ENCODE assay signal across 22 mouse cellular contexts in the genomic region with DNA sequence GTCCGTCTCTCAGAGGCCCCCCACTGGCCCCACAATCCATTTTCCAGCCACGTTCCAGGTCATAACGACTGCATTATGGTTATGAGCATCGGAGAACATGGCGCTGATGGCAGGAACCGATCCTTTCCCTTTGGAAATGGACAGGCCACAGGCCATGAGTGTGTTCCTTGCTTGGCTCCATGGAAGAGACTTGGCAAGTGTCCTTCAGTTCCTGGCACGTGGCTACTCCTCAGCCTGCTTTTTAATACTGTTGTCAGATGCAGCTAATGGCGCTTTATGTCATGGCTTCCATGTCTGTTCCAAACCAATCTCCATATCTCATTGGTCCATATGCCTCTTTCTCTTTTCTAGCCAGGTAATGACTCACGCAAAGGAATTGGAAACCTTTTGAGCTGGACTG. TPM values are rescaled to one million over a fixed set of nuclear protein-coding genes. Genes with fewer than 3 reads are reported as not detected.
"Had no signal": no experiment of that assay in that cellular context is flagged by ENCODE, and none has a peak within 500 bp of the region (broad histone marks: within the 10 kb centered on the region; RNA-seq: fewer than 3 reads in every experiment).

No protein-coding gene starts in this region.

- H3K27ac ChIP-seq: gastrocnemius, adult 2 months; heart, adult 2 months; hindbrain, embryonic 10.5 days; hindbrain, embryonic 12.5 days; hindbrain, embryonic 14.5 days; intestine, embryonic 15.5 days; limb, embryonic 13.5 days; limb, embryonic 15.5 days; liver, embryonic 12.5 days; liver, embryonic 14.5 days had no signal

- H3K27me3 ChIP-seq: heart, embryonic 12.5 days; hindbrain, embryonic 12.5 days; intestine, embryonic 15.5 days; limb, embryonic 13.5 days; limb, embryonic 15.5 days; liver, embryonic 12.5 days had no signal

- H3K36me3 ChIP-seq: hindbrain, embryonic 12.5 days; intestine, embryonic 15.5 days had no signal

- H3K9me3 ChIP-seq: heart, embryonic 12.5 days; hindbrain, embryonic 10.5 days; hindbrain, embryonic 12.5 days; intestine, embryonic 15.5 days; limb, embryonic 13.5 days; limb, embryonic 15.5 days had no signal

- H3K4me1 ChIP-seq: intestine, embryonic 15.5 days; limb, embryonic 13.5 days; limb, embryonic 15.5 days; liver, embryonic 12.5 days had no signal

- H3K4me3 ChIP-seq: gastrocnemius, adult 2 months; heart, adult 2 months; heart, embryonic 12.5 days; hindbrain, embryonic 10.5 days; hindbrain, embryonic 12.5 days; intestine, embryonic 15.5 days; limb, embryonic 13.5 days; limb, embryonic 15.5 days; liver, embryonic 12.5 days had no signal

- DNase-seq: gastrocnemius, adult 2 months; gastrocnemius, postnatal 10 days; gastrocnemius, postnatal 25 days; heart, adult 2 months; heart, postnatal 10 days; heart, postnatal 4 days; kidney, adult 18-20 months; kidney, adult 8-10 months; kidney, postnatal 14 days; layer of hippocampus, adult 9-11 months; layer of hippocampus, postnatal 36 days; lung, adult 18-20 months had no signal

RNA-seq across cellular contexts. Expression of a gene that starts 24.9 kb away (rescaled TPM):
- polyA plus RNA-seq: inflammation-experienced regulatory T-cells, adult 6 months had no signal
